Mouse (Mus musculus): Measurements from ENCODE around the gene B130006D01Rik.

The B130006D01Rik gene

DNA sequence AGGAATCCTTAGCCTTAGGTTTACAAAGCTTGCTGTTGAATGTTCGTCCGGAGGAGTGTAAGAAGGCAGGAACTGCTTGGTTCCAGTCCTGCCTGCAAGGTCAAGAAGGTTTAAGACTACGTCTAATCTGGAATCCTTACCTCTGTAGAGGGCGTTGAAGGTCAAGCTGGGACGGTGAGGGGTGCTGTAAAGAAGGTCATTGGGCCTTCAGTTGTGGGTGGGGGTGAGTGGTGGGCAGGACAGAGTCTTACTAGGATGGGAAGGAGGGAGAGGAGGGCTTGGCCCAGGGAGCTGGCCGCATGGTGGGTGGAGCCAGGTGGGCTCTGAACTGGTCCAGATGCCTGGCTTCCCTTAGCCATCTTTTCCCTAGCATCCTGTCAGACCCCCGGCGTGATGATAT, 48.3 kb downstream of the B130006D01Rik start:
- no peak for DNase-seq (ENCODE audit: low spot score)

DNA sequence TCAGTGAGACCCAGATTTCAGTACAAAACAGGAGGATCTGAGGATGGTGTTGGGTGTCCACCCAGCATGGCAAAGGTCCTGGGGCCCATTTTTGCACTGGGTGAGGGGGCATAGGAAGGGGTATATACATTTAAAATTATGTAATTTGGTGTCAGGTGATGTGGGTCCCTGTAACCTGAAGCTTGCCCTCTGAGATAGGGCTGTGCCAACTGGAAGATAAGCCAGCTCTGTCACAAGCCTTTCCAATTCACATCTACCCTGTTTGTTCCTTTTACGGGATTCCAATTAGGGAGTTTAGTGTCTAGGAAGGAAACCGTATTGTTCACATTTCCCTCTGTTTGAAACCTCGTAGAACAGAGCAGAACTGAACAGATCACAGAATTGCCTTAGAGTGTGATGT, 49.9 kb downstream of the B130006D01Rik start:
- DNase-seq (ENCODE audit: low spot score) = no peak
